Mouse (Mus musculus): ENCODE data around the gene Spata13. TPM values are rescaled to one million over a fixed set of nuclear protein-coding genes. Genes with fewer than 3 reads are reported as not detected.
A peak's percentile ranks its signal among the peaks of the same experiment; 100 is the strongest.

The Spata13 gene
- polyA plus RNA-seq, 1 experiment from 2014 or later = 121 TPM

GRCm38 (mm10) chr14:60733706-60734105 is 99.9 kb downstream of the Spata13 start:
- peaks cover 24% of the 10 kb centered on the region for H3K36me3 ChIP-seq (replicated peaks)
- no peaks in the 10 kb centered on the region for H3K27me3 ChIP-seq
- WGBS = 65% methylated on average over 4 of the region's 4 CpGs
- 0 out of 2 replicates have a peak overlapping the region, but pooled peaks have one; percentile 42 for H3K27ac ChIP-seq
- no peak overlapping the region for H3K9ac ChIP-seq
- peaks cover 62% of the 10 kb centered on the region for H3K4me1 ChIP-seq
- no peak overlapping the region for H3K4me2 ChIP-seq
- no peak for ATAC-seq (ENCODE audit: low FRiP score)
- H3K9me3 ChIP-seq = 0 out of 2 replicates have a peak, but pooled peaks cover 3% of the 10 kb centered on the region
- no peak overlapping the region for H3K4me3 ChIP-seq (replicated peaks)

- no peak for ATAC-seq (ENCODE audit: low FRiP score)
- H3K9ac ChIP-seq = no peak overlapping the region
- H3K4me3 ChIP-seq (replicated peaks) = no peak overlapping the region
- peaks cover 75% of the 10 kb centered on the region for H3K4me1 ChIP-seq
- H3K36me3 ChIP-seq (replicated peaks) = peaks cover 10% of the 10 kb centered on the region
- H3K9me3 ChIP-seq = no peaks in the 10 kb centered on the region
- 55% methylated on average over 5 of the region's 5 CpGs for WGBS
- 0 out of 2 replicates have a peak overlapping the region, but pooled peaks have one; percentile 31 for H3K27ac ChIP-seq
- H3K27me3 ChIP-seq = no peaks in the 10 kb centered on the region
- no peak overlapping the region for H3K4me2 ChIP-seq
Observed at GRCm38 (mm10) chr14:60735206-60735605, 101.4 kb downstream of the Spata13 start.

DNA sequence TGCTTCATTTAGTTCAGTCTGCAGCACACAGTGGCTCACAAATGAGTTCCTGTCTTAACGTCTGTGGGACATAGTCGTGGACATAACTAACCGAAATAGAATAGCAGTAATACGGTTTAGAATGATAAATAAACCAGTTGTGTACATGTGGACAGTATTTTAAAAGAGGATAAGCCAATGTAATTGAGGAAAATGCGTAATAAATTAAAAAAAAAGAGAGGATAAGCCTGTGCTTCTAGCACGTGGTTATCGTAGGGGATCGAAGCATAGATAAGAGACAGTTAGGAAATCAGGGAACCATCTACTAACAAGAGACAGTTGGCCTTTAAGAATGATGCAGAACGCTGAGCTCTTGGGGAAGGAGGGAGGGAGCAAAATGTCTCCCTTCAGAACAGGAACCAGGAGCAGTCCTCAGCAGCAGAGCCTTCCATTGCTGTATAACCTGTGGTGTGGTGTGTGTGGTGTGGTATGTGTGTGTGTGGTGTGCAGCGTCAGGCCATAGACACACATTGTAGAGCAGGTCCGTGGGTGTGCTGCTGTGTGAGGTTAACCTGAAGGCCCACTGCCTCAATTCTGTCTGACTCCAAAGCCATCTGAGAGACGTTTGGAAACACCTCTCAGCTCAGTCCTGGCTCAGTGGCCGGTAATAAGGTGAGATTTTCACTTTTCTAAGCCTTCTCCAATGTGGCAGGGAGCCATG is 102.2 kb downstream of the Spata13 start:
- Histone ChIP-seq H3K4me1 (peaks cover 83% of the 10 kb centered on the region), H3K27me3 (no peaks in the 10 kb centered on the region), H3K9ac (0 out of 2 replicates have a peak overlapping the region, but pooled peaks have one; percentile 39), H3K27ac (peak overlapping the region; percentile 74), H3K36me3 (replicated peaks) (peaks cover 3% of the 10 kb centered on the region), H3K9me3 (no peaks in the 10 kb centered on the region), H3K4me2 (0 out of 2 replicates have a peak overlapping the region, but pooled peaks have one; percentile 6), H3K4me3 (replicated peaks) (no peak overlapping the region)
- WGBS = 62% methylated on average over 13 of the region's 13 CpGs
- no peak for ATAC-seq (ENCODE audit: low FRiP score)

GRCm38 (mm10) chr14:60736591-60737192 is 102.9 kb downstream of the Spata13 start:
- no peaks in the 10 kb centered on the region for H3K27me3 ChIP-seq
- peaks cover 2% of the 10 kb centered on the region for H3K36me3 ChIP-seq (replicated peaks)
- H3K27ac ChIP-seq = peak overlapping the region; percentile 74
- H3K4me1 ChIP-seq = peaks cover 86% of the 10 kb centered on the region
- H3K4me3 ChIP-seq (replicated peaks) = no peak overlapping the region
- H3K4me2 ChIP-seq = peak overlapping the region; percentile 6; the same call in 1 of the 2 replicates
- H3K9me3 ChIP-seq = no peaks in the 10 kb centered on the region
- peak overlapping the region; percentile 39; the same call in 1 of the 2 replicates for H3K9ac ChIP-seq
- 6% methylated on average over 4 of the region's 4 CpGs for WGBS
- ATAC-seq (ENCODE audit: low FRiP score) = peak; percentile 59

- Histone ChIP-seq H3K27me3 (no peaks in the 10 kb centered on the region), H3K27ac (peak overlapping the region; percentile 74), H3K36me3 (replicated peaks) (peaks cover 8% of the 10 kb centered on the region), H3K9me3 (no peaks in the 10 kb centered on the region), H3K4me1 (peaks cover 86% of the 10 kb centered on the region), H3K4me3 (replicated peaks) (no peak overlapping the region), H3K9ac (0 out of 2 replicates have a peak overlapping the region, but pooled peaks have one; percentile 39), H3K4me2 (no peak overlapping the region)
- ATAC-seq (ENCODE audit: low FRiP score) = no peak
- WGBS = 10% methylated on average over 7 of the region's 7 CpGs
Observed at GRCm38 (mm10) chr14:60737202-60737611, 103.4 kb downstream of the Spata13 start.

- Histone ChIP-seq H3K4me2 (no peak overlapping the region), H3K9ac (no peak overlapping the region), H3K27me3 (no peaks in the 10 kb centered on the region), H3K27ac (peak overlapping the region; percentile 37; the same call in 1 of the 2 replicates), H3K36me3 (replicated peaks) (peaks cover 14% of the 10 kb centered on the region), H3K4me3 (replicated peaks) (no peak overlapping the region), H3K9me3 (no peaks in the 10 kb centered on the region), H3K4me1 (peaks cover 76% of the 10 kb centered on the region)
- WGBS = 70% methylated on average over 10 of the region's 10 CpGs
- ATAC-seq (ENCODE audit: low FRiP score) = no peak
Observed at GRCm38 (mm10) chr14:60738434-60738938, 104.7 kb downstream of the Spata13 start.

DNA sequence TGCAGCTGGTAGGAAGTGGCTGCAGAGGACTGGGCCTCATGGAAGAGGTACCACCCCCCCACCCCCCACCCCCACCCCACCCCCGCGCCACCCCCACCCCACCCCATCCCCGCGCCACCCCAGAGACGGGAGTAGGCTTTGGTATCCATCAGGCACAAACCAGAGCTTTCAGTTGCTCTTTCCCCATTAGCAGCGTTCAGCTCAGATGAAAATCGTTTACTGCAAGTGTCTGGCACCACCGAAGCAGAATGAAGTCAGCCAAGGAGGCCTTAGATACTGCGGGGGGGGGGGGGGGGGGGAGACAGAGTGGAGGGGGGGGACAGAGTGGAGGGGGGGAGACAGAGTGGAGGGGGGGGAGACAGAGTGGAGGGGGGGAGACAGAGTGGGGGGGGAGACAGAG is 105.4 kb downstream of the Spata13 start:
- Histone ChIP-seq H3K4me2 (no peak overlapping the region), H3K4me3 (replicated peaks) (no peak overlapping the region), H3K36me3 (replicated peaks) (peaks cover 14% of the 10 kb centered on the region), H3K4me1 (peaks cover 69% of the 10 kb centered on the region), H3K27ac (peak overlapping the region; percentile 70), H3K27me3 (no peaks in the 10 kb centered on the region), H3K9ac (no peak overlapping the region), H3K9me3 (no peaks in the 10 kb centered on the region)
- WGBS = no CpG with 5 or more reads among the region's 9 CpGs
- peak; percentile 17; the same call in 1 of the 2 replicates for ATAC-seq (ENCODE audit: low FRiP score)

DNA sequence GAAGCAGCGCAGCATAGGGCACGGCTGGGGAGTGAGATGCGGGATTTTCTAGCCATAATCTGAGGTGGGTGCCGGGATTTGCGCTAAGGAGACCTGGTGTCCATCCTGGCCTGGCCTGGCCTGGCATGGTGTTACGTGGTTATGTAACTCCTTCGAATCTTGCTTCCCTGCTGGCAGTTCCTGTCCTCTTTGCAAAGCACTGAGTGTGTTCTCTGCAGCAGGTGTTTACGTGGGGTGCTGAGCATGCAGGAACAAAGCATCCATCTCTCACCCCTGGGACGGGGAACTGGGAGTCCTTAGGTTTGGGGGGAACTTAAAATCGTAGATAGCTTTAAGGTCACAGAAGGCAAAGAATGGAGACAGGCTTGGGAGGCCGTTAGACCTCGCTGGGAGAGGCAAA is 105.8 kb downstream of the Spata13 start:
- Histone ChIP-seq H3K36me3 (replicated peaks) (peaks cover 14% of the 10 kb centered on the region), H3K9ac (no peak overlapping the region), H3K27ac (peak overlapping the region; percentile 70), H3K27me3 (no peaks in the 10 kb centered on the region), H3K4me1 (peaks cover 66% of the 10 kb centered on the region), H3K4me3 (replicated peaks) (no peak overlapping the region), H3K4me2 (no peak overlapping the region), H3K9me3 (no peaks in the 10 kb centered on the region)
- ATAC-seq (ENCODE audit: low FRiP score) = no peak
- WGBS = 78% methylated on average over 12 of the region's 12 CpGs

DNA sequence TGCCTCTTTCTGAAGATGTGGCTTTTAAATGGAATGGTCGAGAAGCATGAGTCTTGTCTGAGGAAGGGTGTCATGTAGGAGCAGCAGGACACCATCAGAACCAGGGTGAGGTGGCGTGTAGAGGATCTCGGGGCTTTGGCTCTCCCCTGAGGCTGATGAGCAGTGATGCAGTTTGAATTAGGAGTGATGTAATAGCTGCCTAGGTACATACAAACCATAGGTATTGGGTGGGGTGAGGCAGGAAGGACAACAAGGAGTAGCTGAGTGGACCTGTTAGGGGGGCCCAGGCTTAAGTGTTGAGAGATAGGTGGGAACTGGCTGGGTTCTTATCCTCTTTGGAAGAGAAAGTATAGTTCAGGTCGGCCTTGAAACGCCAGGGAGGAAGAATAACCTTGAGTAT is 106.7 kb downstream of the Spata13 start:
- 91% methylated on average over 5 of the region's 5 CpGs for WGBS
- Histone ChIP-seq H3K27ac (peak overlapping the region; percentile 61), H3K9ac (no peak overlapping the region), H3K4me1 (peaks cover 58% of the 10 kb centered on the region), H3K9me3 (no peaks in the 10 kb centered on the region), H3K27me3 (no peaks in the 10 kb centered on the region), H3K4me2 (no peak overlapping the region), H3K36me3 (replicated peaks) (peaks cover 22% of the 10 kb centered on the region), H3K4me3 (replicated peaks) (no peak overlapping the region)
- ATAC-seq (ENCODE audit: low FRiP score) = no peak

DNA sequence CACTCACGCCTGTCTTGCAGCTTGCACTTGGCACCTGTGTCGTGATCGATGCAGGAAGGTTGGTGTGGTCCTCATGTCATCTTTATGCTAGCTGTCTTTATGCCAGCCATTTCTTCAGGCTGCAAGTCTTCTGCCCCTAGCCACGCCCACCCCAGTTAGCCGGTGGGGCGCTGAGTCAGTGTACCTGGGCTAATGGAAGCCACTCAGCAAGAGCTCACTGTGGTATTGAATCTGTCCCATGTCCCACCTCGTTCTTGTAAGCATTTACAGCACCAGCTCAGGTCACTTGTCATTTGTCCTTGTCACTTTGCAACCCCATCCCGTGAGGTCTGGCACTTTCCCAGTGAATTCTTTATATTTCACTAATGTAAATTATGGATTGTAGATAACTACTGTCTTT is 107.2 kb downstream of the Spata13 start:
- H3K4me1 ChIP-seq = peaks cover 52% of the 10 kb centered on the region
- H3K9ac ChIP-seq = no peak overlapping the region
- H3K4me2 ChIP-seq = no peak overlapping the region
- ATAC-seq (ENCODE audit: low FRiP score) = no peak
- peak overlapping the region; percentile 61 for H3K27ac ChIP-seq
- H3K9me3 ChIP-seq = no peaks in the 10 kb centered on the region
- H3K27me3 ChIP-seq = no peaks in the 10 kb centered on the region
- no peak overlapping the region for H3K4me3 ChIP-seq (replicated peaks)
- peaks cover 27% of the 10 kb centered on the region for H3K36me3 ChIP-seq (replicated peaks)
- 86% methylated on average over 8 of the region's 8 CpGs for WGBS

DNA sequence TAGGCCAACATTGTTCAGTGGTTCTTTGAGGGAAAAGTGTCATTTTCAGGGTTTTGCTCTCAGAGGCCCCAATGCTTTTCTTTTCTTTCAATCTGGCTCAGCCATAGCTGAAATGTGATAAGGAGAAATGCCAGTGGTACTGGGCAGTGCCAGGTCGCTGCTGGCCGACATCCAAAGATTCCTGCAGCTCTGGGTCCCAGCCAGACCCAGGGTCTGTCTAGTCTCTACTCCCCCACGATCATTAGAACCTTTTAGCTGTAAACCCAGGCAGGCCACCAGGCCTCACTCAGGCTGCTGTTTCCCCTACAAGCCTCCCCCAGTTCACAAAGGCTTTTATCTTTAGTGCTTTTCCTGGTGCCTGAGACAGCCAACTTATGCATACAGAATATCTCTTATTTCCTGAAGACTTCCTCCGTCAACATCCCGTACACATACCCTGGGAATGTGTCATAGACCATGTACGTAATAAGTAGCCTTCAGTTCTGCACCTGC is 107.7 kb downstream of the Spata13 start:
- H3K4me2 ChIP-seq = no peak overlapping the region
- ATAC-seq (ENCODE audit: low FRiP score) = no peak
- H3K4me1 ChIP-seq = peaks cover 47% of the 10 kb centered on the region
- H3K4me3 ChIP-seq (replicated peaks) = no peak overlapping the region
- H3K27ac ChIP-seq = peak overlapping the region; percentile 61
- H3K9ac ChIP-seq = no peak overlapping the region
- 78% methylated on average over 6 of the region's 6 CpGs for WGBS
- H3K9me3 ChIP-seq = no peaks in the 10 kb centered on the region
- no peaks in the 10 kb centered on the region for H3K27me3 ChIP-seq
- peaks cover 32% of the 10 kb centered on the region for H3K36me3 ChIP-seq (replicated peaks)

GRCm38 (mm10) chr14:60743681-60744080 is 109.9 kb downstream of the Spata13 start:
- no peaks in the 10 kb centered on the region for H3K27me3 ChIP-seq
- no peak overlapping the region for H3K4me3 ChIP-seq (replicated peaks)
- peaks cover 29% of the 10 kb centered on the region for H3K4me1 ChIP-seq
- H3K4me2 ChIP-seq = no peak overlapping the region
- H3K27ac ChIP-seq = no peak overlapping the region
- peaks cover 53% of the 10 kb centered on the region for H3K36me3 ChIP-seq (replicated peaks)
- H3K9ac ChIP-seq = no peak overlapping the region
- 74% methylated on average over 9 of the region's 9 CpGs for WGBS
- H3K9me3 ChIP-seq = no peaks in the 10 kb centered on the region
- ATAC-seq (ENCODE audit: low FRiP score) = no peak
